Mouse (Mus musculus): ENCODE data around the gene Cep295. TPM values are rescaled to one million over a fixed set of nuclear protein-coding genes. Genes with fewer than 3 reads are reported as not detected.

Gene Cep295
- total RNA-seq, 2 experiments from 2014 or later: 66.3 to 72.4 TPM

Other genes starting within 250 kb of the Cep295 start
- gene Hephl1, start 245.7 kb downstream of the Cep295 start, total RNA-seq (2014; fragmentation: Nextera tagmentation): not detected in 2 replicates
- gene Hephl1, start 245.7 kb downstream of the Cep295 start, total RNA-seq (2017): not detected in 2 replicates
- not detected in 2 replicates for gene Vstm5, start 118.7 kb downstream of the Cep295 start, total RNA-seq (2014; fragmentation: Nextera tagmentation)
- gene Vstm5, start 118.7 kb downstream of the Cep295 start, total RNA-seq (2017): not detected in 2 replicates
- gene Med17, start 77.9 kb downstream of the Cep295 start, total RNA-seq (2014; fragmentation: Nextera tagmentation): 24.6 and 27.4 TPM in 2 replicates
- 39.6 and 47.8 TPM in 2 replicates for gene Med17, start 77.9 kb downstream of the Cep295 start, total RNA-seq (2017)
- gene Taf1d, start 51.6 kb downstream of the Cep295 start, total RNA-seq (2014; fragmentation: Nextera tagmentation): 437 and 439 TPM in 2 replicates
- 1,390 and 1,596 TPM in 2 replicates for gene Taf1d, start 51.6 kb downstream of the Cep295 start, total RNA-seq (2017)
- 16.6 and 21.7 TPM in 2 replicates for gene 4931406C07Rik, start 51.3 kb downstream of the Cep295 start, total RNA-seq (2014; fragmentation: Nextera tagmentation)
- gene 4931406C07Rik, start 51.3 kb downstream of the Cep295 start, total RNA-seq (2017): 8.1 and 9.4 TPM in 2 replicates
- gene Smco4, start 135.6 kb upstream of the Cep295 start, total RNA-seq (2014; fragmentation: Nextera tagmentation): 29.3 and 46.2 TPM in 2 replicates
- 11.2 and 13.8 TPM in 2 replicates for gene Smco4, start 135.6 kb upstream of the Cep295 start, total RNA-seq (2017)

Measured in granulocyte monocyte progenitor cell, adult 5-6 weeks (primary cell).